Mouse (Mus musculus): Measurements from ENCODE around the gene Serpinb6a. TPM values are rescaled to one million over a fixed set of nuclear protein-coding genes. Genes with fewer than 3 reads are reported as not detected.

Serpinb6a gene
- polyA plus RNA-seq, 1 experiment from 2014 or later: 73.6 TPM

DNA sequence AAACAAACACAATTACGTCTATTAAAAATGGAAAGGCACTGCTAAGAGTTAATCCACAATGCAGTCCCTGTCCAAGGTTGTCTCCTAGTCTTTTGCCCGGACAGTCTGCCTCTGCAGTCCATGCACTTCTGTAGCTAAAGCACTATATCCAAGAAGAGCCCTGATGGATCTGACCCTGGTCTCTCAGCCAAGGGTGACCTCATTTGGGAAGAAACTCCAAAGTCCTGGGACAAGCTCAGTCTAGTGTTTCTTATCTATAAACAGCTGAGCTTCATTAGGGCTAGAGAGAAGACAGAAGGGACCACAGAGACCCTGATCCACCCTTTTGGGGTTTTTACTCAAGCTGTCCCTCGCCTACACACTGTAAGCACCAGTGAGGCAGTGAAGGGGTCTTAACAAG is 71.7 kb downstream of the Serpinb6a start:
- Histone ChIP-seq H3K4me1 (ENCODE audit: control insufficient read depth in 2 of 2, insufficient read depth in 2 of 2, low read length in 2 of 2) (peaks cover 0 to 9% of the 10 kb centered on the region in 2 experiments; a peak in 1 of 4 replicates), H3K4me2 (ENCODE audit: low read length) (no peak overlapping the region), H3K27ac (replicated peaks in 1 of 2; ENCODE audit: control insufficient read depth in 1 of 2, insufficient read depth in 1 of 2, low read depth in 2 of 2, low read length in 2 of 2) (no peak overlapping the region), H3K4me3 (ENCODE audit: control insufficient read depth in 1 of 2, insufficient read depth in 1 of 2, low read depth in 1 of 2, low read length in 2 of 2) (no peak overlapping the region), H3K27me3 (ENCODE audit: control insufficient read depth, insufficient read depth, low read length) (no peaks in the 10 kb centered on the region), H3K9me3 (ENCODE audit: control insufficient read depth, low read length) (no peaks in the 10 kb centered on the region), H3K9ac (ENCODE audit: low read length) (no peak overlapping the region), H3K36me3 (ENCODE audit: control insufficient read depth, insufficient read depth, low read length) (peaks cover 32% of the 10 kb centered on the region)
- 68% methylated on average over 3 of the region's 3 CpGs for WGBS
- no peak for ATAC-seq (ENCODE audit: insufficient number of reproducible peaks, insufficient read depth, low FRiP score, low read depth)

DNA sequence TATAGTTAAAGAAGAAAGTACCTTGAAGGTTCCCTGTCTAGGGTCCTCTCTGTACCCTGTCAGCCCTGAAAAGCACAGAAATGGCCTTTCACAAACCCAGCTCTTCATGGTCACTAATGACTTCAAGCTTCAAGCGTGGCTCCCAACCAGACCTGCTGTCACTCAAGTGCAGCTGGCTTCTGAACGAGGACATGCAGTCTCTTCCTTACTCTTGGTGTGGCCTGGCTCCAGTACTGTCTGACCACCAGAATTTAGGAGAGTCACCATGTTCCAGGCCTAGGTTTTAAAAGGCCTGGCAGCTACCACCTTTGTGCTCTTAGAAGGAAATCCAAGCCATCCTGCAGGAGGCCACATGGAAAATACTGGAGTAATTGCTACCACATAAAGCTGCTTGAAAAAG is 72.3 kb downstream of the Serpinb6a start:
- H3K9ac ChIP-seq (ENCODE audit: low read length): no peak overlapping the region
- no peak overlapping the region for H3K4me3 ChIP-seq (ENCODE audit: control insufficient read depth in 1 of 2, insufficient read depth in 1 of 2, low read depth in 1 of 2, low read length in 2 of 2)

DNA sequence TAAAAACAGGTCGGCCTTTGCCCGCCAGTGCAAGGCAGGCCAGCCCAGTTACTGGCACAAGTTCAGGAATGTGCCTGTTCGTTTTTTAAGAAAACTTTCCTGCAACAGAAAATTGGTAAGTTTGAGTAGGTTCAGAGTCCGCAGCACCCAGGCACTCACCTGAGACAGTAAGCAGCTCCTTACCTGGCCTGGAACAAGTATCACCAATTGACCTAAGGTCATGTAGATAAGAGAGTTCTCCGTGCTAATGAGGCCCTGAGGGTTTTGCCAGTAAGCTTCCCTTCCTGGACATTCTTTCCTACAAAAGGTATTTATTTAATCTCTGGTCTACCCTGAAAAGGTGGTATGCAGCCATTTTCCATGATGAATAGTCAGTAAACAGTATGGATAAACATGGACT is 80.9 kb downstream of the Serpinb6a start:
- H3K9me3 ChIP-seq (ENCODE audit: control insufficient read depth, low read length): no peaks in the 10 kb centered on the region
- H3K4me1 ChIP-seq (ENCODE audit: control insufficient read depth in 2 of 2, insufficient read depth in 2 of 2, low read length in 2 of 2): peaks cover 0 to 2% of the 10 kb centered on the region in 2 experiments; a peak in 1 of 4 replicates
- no peak overlapping the region for H3K9ac ChIP-seq (ENCODE audit: low read length)
- H3K27me3 ChIP-seq (ENCODE audit: control insufficient read depth, insufficient read depth, low read length): no peaks in the 10 kb centered on the region
- peaks cover 73% of the 10 kb centered on the region for H3K36me3 ChIP-seq (ENCODE audit: control insufficient read depth, insufficient read depth, low read length)
- no peak overlapping the region for H3K27ac ChIP-seq (replicated peaks in 1 of 2; ENCODE audit: control insufficient read depth in 1 of 2, insufficient read depth in 1 of 2, low read depth in 2 of 2, low read length in 2 of 2)
- no peak overlapping the region for H3K4me3 ChIP-seq (ENCODE audit: control insufficient read depth in 1 of 2, insufficient read depth in 1 of 2, low read depth in 1 of 2, low read length in 2 of 2)
- whole genome bisulfite sequencing: 58% methylated on average over 5 of the region's 5 CpGs
- no peak overlapping the region for H3K4me2 ChIP-seq (ENCODE audit: low read length)
- ATAC-seq (ENCODE audit: insufficient number of reproducible peaks, insufficient read depth, low FRiP score, low read depth): no peak

More for the DNA sequence above, 72.3 kb downstream of the Serpinb6a start:
- Histone ChIP-seq H3K27me3 (ENCODE audit: control insufficient read depth, insufficient read depth, low read length) (no peaks in the 10 kb centered on the region), H3K36me3 (ENCODE audit: control insufficient read depth, insufficient read depth, low read length) (peaks cover 34% of the 10 kb centered on the region), H3K27ac (replicated peaks in 1 of 2; ENCODE audit: control insufficient read depth in 1 of 2, insufficient read depth in 1 of 2, low read depth in 2 of 2, low read length in 2 of 2) (no peak overlapping the region), H3K4me1 (ENCODE audit: control insufficient read depth in 2 of 2, insufficient read depth in 2 of 2, low read length in 2 of 2) (peaks cover 0 to 9% of the 10 kb centered on the region in 2 experiments; a peak in 1 of 4 replicates), H3K4me2 (ENCODE audit: low read length) (no peak overlapping the region), H3K9me3 (ENCODE audit: control insufficient read depth, low read length) (no peaks in the 10 kb centered on the region)
- WGBS: 64% methylated on average over 2 of the region's 2 CpGs
- no peak for ATAC-seq (ENCODE audit: insufficient number of reproducible peaks, insufficient read depth, low FRiP score, low read depth)

DNA sequence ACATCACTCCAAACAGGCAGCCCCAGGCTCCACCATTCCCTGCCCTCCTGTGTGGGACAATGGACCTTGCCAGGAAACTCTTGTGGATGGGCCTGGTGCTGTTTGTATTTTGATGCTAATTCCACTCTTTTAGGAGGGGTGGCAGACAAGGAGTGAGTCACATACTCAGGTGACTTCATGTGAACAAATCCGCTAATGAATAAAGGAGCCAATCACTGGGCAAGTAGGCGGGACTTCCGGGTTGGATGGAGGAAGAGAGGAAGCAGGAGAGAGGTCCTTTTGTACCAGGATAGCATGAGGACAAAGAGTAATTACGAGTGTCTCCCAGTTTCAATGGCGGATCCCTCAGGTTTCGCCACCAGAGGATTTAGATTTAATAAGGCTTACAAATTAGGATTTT is 81.6 kb downstream of the Serpinb6a start:
- ATAC-seq (ENCODE audit: insufficient number of reproducible peaks, insufficient read depth, low FRiP score, low read depth): no peak
- Histone ChIP-seq H3K9ac (ENCODE audit: low read length) (no peak overlapping the region), H3K4me2 (ENCODE audit: low read length) (no peak overlapping the region), H3K4me1 (ENCODE audit: control insufficient read depth in 2 of 2, insufficient read depth in 2 of 2, low read length in 2 of 2) (peaks cover 0 to 2% of the 10 kb centered on the region in 2 experiments; a peak in 1 of 4 replicates), H3K36me3 (ENCODE audit: control insufficient read depth, insufficient read depth, low read length) (peaks cover 71% of the 10 kb centered on the region), H3K9me3 (ENCODE audit: control insufficient read depth, low read length) (no peaks in the 10 kb centered on the region), H3K27me3 (ENCODE audit: control insufficient read depth, insufficient read depth, low read length) (no peaks in the 10 kb centered on the region), H3K27ac (replicated peaks in 1 of 2; ENCODE audit: control insufficient read depth in 1 of 2, insufficient read depth in 1 of 2, low read depth in 2 of 2, low read length in 2 of 2) (no peak overlapping the region), H3K4me3 (ENCODE audit: control insufficient read depth in 1 of 2, insufficient read depth in 1 of 2, low read depth in 1 of 2, low read length in 2 of 2) (no peak overlapping the region)
- 87% methylated on average over 6 of the region's 6 CpGs for WGBS

DNA sequence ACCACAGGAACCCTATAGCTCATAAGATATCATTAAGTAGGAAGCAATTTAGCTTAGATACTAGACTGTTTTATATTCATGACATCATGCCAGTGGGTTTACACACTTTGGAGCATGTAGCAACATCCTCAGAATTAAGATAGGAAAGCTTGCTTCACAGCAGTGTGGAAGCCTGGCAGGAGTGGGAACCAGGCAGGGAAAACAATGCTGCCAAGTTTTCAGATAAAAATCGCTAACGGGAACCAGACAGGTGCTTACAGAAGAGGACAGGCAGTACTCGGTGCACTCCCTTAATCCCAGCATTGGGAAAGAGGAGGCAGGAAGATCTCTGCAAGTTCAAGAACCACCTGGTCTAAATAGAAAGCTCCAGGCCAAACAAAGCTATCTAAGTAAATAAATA is 95.8 kb downstream of the Serpinb6a start:
- Histone ChIP-seq H3K27ac (replicated peaks in 1 of 2; ENCODE audit: control insufficient read depth in 1 of 2, insufficient read depth in 1 of 2, low read depth in 2 of 2, low read length in 2 of 2) (no peak overlapping the region), H3K4me1 (ENCODE audit: control insufficient read depth in 2 of 2, insufficient read depth in 2 of 2, low read length in 2 of 2) (no peaks in the 10 kb centered on the region), H3K4me2 (ENCODE audit: low read length) (no peak overlapping the region), H3K36me3 (ENCODE audit: control insufficient read depth, insufficient read depth, low read length) (no peaks in the 10 kb centered on the region), H3K9ac (ENCODE audit: low read length) (no peak overlapping the region), H3K27me3 (ENCODE audit: control insufficient read depth, insufficient read depth, low read length) (no peaks in the 10 kb centered on the region), H3K4me3 (ENCODE audit: control insufficient read depth in 1 of 2, insufficient read depth in 1 of 2, low read depth in 1 of 2, low read length in 2 of 2) (no peak overlapping the region), H3K9me3 (ENCODE audit: control insufficient read depth, low read length) (no peaks in the 10 kb centered on the region)
- 58% methylated on average over 3 of the region's 3 CpGs for WGBS
- no peak for ATAC-seq (ENCODE audit: insufficient number of reproducible peaks, insufficient read depth, low FRiP score, low read depth)

DNA sequence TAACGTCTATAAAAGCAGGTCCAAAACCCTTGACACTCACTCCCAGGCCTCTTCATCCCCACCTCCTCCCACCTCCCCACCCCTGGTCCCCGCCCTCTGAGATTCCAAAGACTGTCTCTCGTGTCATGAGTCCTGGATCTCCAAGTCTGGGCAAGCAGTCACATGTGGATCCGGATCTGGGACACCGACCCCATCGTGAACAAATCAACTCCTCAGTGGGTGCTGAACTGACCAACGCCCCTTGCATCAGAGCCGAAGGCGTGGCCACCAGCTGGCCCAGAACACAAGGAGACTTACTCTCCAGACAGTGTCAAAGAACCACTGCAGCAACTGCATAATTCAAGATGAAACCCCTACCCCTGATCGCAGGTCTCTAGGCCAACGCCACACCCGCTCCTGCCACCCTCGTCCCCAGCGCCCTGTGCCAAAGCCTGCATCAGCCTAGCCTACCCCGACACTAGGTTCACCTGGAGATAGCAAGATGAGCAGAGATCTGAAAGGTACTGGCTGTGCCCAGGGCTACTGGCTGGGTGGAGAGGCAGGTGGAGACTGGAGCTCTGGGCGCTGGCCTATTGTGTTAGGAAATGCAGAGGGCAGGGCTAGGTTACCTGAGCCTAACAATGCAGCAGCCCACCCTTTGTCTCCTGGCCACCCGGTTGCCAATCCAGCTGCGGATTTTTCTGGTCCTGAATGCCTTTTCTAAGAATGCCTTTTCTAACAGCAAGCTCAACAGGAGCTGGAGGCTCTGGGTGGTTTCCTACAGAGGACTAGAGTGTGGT is 97.2 kb downstream of the Serpinb6a start, which contains the start of gene Serpinb6c:
Gene Serpinb6c (minus strand): TSS at position 533 of the 779 bp plus-strand sequence.
- H3K4me1 ChIP-seq (ENCODE audit: control insufficient read depth in 2 of 2, insufficient read depth in 2 of 2, low read length in 2 of 2): no peaks in the 10 kb centered on the region
- H3K36me3 ChIP-seq (ENCODE audit: control insufficient read depth, insufficient read depth, low read length): no peaks in the 10 kb centered on the region
- no peaks in the 10 kb centered on the region for H3K27me3 ChIP-seq (ENCODE audit: control insufficient read depth, insufficient read depth, low read length)
- H3K9ac ChIP-seq (ENCODE audit: low read length): no peak within 1 kb of the TSS
- ATAC-seq (ENCODE audit: insufficient number of reproducible peaks, insufficient read depth, low FRiP score, low read depth): no peak
- WGBS: 74% methylated on average over 18 of the region's 18 CpGs
- H3K27ac ChIP-seq (replicated peaks in 1 of 2; ENCODE audit: control insufficient read depth in 1 of 2, insufficient read depth in 1 of 2, low read depth in 2 of 2, low read length in 2 of 2): no peak within 1 kb of the TSS
- no peak within 1 kb of the TSS for H3K4me2 ChIP-seq (ENCODE audit: low read length)
- no peak within 1 kb of the TSS for H3K4me3 ChIP-seq (ENCODE audit: control insufficient read depth in 1 of 2, insufficient read depth in 1 of 2, low read depth in 1 of 2, low read length in 2 of 2)
- H3K9me3 ChIP-seq (ENCODE audit: control insufficient read depth, low read length): no peaks in the 10 kb centered on the region

DNA sequence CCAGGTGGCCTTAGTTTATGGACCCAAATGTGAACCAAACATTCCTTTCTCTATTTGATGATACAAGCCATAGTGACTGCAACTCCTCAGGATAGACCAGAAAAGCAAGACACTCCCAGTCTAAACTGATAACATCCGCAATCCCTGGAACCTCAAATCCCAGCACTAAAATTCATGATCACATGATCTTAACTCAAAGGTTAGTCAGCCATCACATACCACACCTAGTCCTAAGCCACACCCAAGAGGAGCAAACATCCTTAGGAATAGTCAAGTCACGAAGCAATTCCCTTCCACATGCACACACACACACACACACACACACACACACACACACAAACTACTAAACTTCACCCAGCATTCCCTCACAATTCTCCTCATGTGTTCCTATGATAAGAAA is 99.3 kb downstream of the Serpinb6a start:
- Histone ChIP-seq H3K9ac (ENCODE audit: low read length) (no peak overlapping the region), H3K27ac (replicated peaks in 1 of 2; ENCODE audit: control insufficient read depth in 1 of 2, insufficient read depth in 1 of 2, low read depth in 2 of 2, low read length in 2 of 2) (no peak overlapping the region), H3K27me3 (ENCODE audit: control insufficient read depth, insufficient read depth, low read length) (no peaks in the 10 kb centered on the region), H3K4me2 (ENCODE audit: low read length) (no peak overlapping the region), H3K9me3 (ENCODE audit: control insufficient read depth, low read length) (no peaks in the 10 kb centered on the region), H3K4me1 (ENCODE audit: control insufficient read depth in 2 of 2, insufficient read depth in 2 of 2, low read length in 2 of 2) (no peaks in the 10 kb centered on the region), H3K36me3 (ENCODE audit: control insufficient read depth, insufficient read depth, low read length) (no peaks in the 10 kb centered on the region), H3K4me3 (ENCODE audit: control insufficient read depth in 1 of 2, insufficient read depth in 1 of 2, low read depth in 1 of 2, low read length in 2 of 2) (no peak overlapping the region)
- no peak for ATAC-seq (ENCODE audit: insufficient number of reproducible peaks, insufficient read depth, low FRiP score, low read depth)
- WGBS: 80% methylated on average over 2 of the region's 2 CpGs

DNA sequence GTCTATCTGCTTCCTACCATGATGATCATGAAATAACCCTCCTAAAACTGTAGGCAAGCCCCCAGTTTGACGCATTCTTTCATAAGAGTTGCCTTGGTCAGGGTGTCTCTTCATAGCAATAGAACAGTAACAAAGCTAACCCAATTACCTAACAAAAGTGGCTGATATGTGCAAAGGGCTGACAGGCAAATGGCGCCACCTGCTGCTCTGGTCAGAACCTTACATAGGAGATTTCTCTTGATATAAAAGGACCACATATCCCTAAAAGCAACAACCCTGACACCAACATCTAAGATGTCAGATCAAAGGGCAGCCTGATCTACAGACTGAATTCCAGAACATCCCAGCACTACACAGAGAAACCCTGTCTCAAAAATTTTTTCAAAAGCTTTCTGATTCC is 108.4 kb downstream of the Serpinb6a start:
- ATAC-seq (ENCODE audit: insufficient number of reproducible peaks, insufficient read depth, low FRiP score, low read depth): no peak
- H3K9me3 ChIP-seq (ENCODE audit: control insufficient read depth, low read length): no peaks in the 10 kb centered on the region
- H3K27me3 ChIP-seq (ENCODE audit: control insufficient read depth, insufficient read depth, low read length): no peaks in the 10 kb centered on the region
- no peaks in the 10 kb centered on the region for H3K4me1 ChIP-seq (ENCODE audit: control insufficient read depth in 2 of 2, insufficient read depth in 2 of 2, low read length in 2 of 2)
- no peak overlapping the region for H3K9ac ChIP-seq (ENCODE audit: low read length)
- H3K36me3 ChIP-seq (ENCODE audit: control insufficient read depth, insufficient read depth, low read length): no peaks in the 10 kb centered on the region
- H3K4me2 ChIP-seq (ENCODE audit: low read length): no peak overlapping the region
- no peak overlapping the region for H3K27ac ChIP-seq (replicated peaks in 1 of 2; ENCODE audit: control insufficient read depth in 1 of 2, insufficient read depth in 1 of 2, low read depth in 2 of 2, low read length in 2 of 2)
- no peak overlapping the region for H3K4me3 ChIP-seq (ENCODE audit: control insufficient read depth in 1 of 2, insufficient read depth in 1 of 2, low read depth in 1 of 2, low read length in 2 of 2)
- 40% methylated on average over 2 of the region's 2 CpGs for WGBS

Data from heart, embryonic 14.5 days (tissue).